Mouse (Mus musculus) embryonic facial prominence, embryonic 10.5 days (tissue): Measurements from ENCODE around the gene Usp2. TPM values are rescaled to one million over a fixed set of nuclear protein-coding genes. Genes with fewer than 3 reads are reported as not detected.

Experiments used
- DNase-seq: peaks from one replicate; pipeline ENCODE4 v3.0.0-alpha.2; 2017; ENCODE audit warnings: low spot score
- H3K27ac ChIP-seq: fragments of 300-500 bp; sonication (generic); replicated peaks from 2 replicates; pipeline ENCODE4 v1.5.1; 2016; ENCODE audit warnings: mild to moderate bottlenecking
- H3K27me3 ChIP-seq: fragments of 300-500 bp; sonication (generic); replicated peaks from 2 replicates; pipeline ENCODE4 v1.6.1; 2016; ENCODE audit warnings: low read depth, mild to moderate bottlenecking; ENCODE audit not compliant: poor library complexity, severe bottlenecking
- H3K36me3 ChIP-seq: fragments of 300-500 bp; sonication (generic); replicated peaks from 2 replicates; pipeline ENCODE4 v1.6.1; 2016; ENCODE audit warnings: mild to moderate bottlenecking, moderate library complexity
- H3K4me1 ChIP-seq: fragments of 300-500 bp; sonication (generic); 2 replicates; pipeline ENCODE4 v1.6.1; 2016
- H3K4me3 ChIP-seq: fragments of 300-500 bp; sonication (generic); 2 replicates; pipeline ENCODE4 v1.5.1; 2016; ENCODE audit warnings: mild to moderate bottlenecking, moderate library complexity
- H3K9me3 ChIP-seq: fragments of 300-500 bp; sonication (generic); 2 replicates; pipeline ENCODE4 v1.6.1; 2016; ENCODE audit warnings: mild to moderate bottlenecking
- WGBS: fragments of 180-500 bp; shearing (Covaris S2); methylation state at CpG from one replicate; pipeline ENCODE4 v1.1.7; 2016; 5-methylcytosine and 5-hydroxymethylcytosine counted together
- polyA plus RNA-seq: library from polyadenylated mRNA; unstranded; fragments of >200 nt; fragmentation: Nextera tagmentation; extraction: Ambion mirVana; gene quantifications from 2 replicates; pipeline ENCODE4 v1.2.1, GENCODE M21; 2016

Gene Usp2
- polyA plus RNA-seq, 1 experiment from 2014 or later, result 10.7 TPM

DNA sequence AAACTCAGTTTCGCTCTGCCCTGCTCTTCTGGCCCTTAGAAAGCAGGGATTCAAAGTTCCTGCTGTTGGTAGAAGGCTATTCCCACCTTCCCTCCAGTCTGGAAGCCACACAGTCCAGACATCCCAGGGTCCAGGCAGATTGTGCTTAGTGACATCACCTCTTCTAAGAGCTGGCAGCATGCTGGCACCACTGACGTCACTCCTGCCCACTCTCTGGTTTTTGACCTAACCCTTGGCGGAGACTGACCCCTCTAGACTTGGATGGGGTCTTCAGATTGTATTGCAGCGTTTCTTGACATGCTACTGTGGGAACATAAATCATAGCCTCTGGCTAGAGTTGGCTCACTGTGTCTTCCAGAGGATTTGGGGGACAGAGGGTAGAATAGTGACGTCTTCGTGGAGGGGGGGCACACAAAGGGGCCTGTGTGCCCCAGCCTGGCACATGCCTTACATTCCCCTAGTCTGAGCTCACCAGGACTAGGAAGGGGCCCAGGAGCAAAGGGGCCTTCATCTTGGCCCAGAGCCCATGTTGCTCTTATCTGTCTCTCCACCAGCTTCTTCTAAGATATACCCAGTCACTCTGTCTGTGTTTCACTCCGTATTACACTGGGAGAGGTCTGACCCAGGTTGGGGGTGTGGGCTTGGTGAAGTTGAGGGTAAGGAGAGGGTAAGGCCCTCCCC lies 69.0 kb downstream of the Usp2 start:
- H3K36me3 ChIP-seq, result peaks cover 26% of the 10 kb centered on the region
- H3K4me1 ChIP-seq, result peaks cover 62% of the 10 kb centered on the region
- no peak overlapping the region for H3K27ac ChIP-seq
- H3K4me3 ChIP-seq, result peak overlapping the region; percentile 70
- DNase-seq, result no peak
- H3K9me3 ChIP-seq, result no peaks in the 10 kb centered on the region
- WGBS, result 59% methylated on average over 7 of the region's 7 CpGs
- H3K27me3 ChIP-seq, result peaks cover 65% of the 10 kb centered on the region

GRCm38 (mm10) chr9:44137846-44138245 lies 71.0 kb downstream of the Usp2 start:
- no peak overlapping the region for H3K27ac ChIP-seq
- H3K27me3 ChIP-seq, result peaks cover 45% of the 10 kb centered on the region
- no peak for DNase-seq
- no peaks in the 10 kb centered on the region for H3K9me3 ChIP-seq
- WGBS, result 63% methylated on average over 4 of the region's 4 CpGs
- no peak overlapping the region for H3K4me3 ChIP-seq
- peaks cover 41% of the 10 kb centered on the region for H3K36me3 ChIP-seq
- H3K4me1 ChIP-seq, result peaks cover 49% of the 10 kb centered on the region

DNA sequence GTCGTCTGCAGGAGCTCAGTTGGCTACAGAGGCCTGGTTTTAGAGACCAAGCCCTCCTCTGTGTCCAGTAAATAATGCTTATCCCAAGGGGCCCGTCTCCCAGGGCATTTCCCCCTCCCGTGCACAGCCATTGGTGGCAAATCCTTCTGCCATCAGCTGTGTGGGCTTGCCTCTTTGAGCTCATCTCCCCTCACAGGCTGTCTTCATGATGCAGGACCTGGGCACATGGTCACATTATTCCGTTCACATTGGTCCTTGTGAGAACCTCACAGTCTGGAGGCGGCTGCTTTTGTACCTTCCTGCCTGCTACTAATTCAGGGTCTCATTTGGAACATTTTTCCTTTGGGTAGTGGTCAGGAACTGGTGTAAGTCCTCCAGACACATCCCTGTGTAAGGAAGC lies 75.1 kb downstream of the Usp2 start:
- DNase-seq, result no peak

GRCm38 (mm10) chr9:44143421-44143820 lies 76.6 kb downstream of the Usp2 start:
- H3K9me3 ChIP-seq, result no peaks in the 10 kb centered on the region
- peaks cover 23% of the 10 kb centered on the region for H3K4me1 ChIP-seq
- no peaks in the 10 kb centered on the region for H3K27me3 ChIP-seq
- peaks cover 81% of the 10 kb centered on the region for H3K36me3 ChIP-seq
- H3K27ac ChIP-seq, result no peak overlapping the region
- WGBS, result 82% methylated on average over 5 of the region's 5 CpGs
- no peak overlapping the region for H3K4me3 ChIP-seq
- no peak for DNase-seq

More for the DNA sequence above, 75.1 kb downstream of the Usp2 start:
- H3K9me3 ChIP-seq, result no peaks in the 10 kb centered on the region
- peaks cover 4% of the 10 kb centered on the region; the same call in 1 of the 2 replicates for H3K27me3 ChIP-seq
- H3K36me3 ChIP-seq, result peaks cover 71% of the 10 kb centered on the region
- H3K4me3 ChIP-seq, result no peak overlapping the region
- 68% methylated on average over 5 of the region's 5 CpGs for WGBS
- H3K27ac ChIP-seq, result no peak overlapping the region
- peaks cover 23% of the 10 kb centered on the region for H3K4me1 ChIP-seq

DNA sequence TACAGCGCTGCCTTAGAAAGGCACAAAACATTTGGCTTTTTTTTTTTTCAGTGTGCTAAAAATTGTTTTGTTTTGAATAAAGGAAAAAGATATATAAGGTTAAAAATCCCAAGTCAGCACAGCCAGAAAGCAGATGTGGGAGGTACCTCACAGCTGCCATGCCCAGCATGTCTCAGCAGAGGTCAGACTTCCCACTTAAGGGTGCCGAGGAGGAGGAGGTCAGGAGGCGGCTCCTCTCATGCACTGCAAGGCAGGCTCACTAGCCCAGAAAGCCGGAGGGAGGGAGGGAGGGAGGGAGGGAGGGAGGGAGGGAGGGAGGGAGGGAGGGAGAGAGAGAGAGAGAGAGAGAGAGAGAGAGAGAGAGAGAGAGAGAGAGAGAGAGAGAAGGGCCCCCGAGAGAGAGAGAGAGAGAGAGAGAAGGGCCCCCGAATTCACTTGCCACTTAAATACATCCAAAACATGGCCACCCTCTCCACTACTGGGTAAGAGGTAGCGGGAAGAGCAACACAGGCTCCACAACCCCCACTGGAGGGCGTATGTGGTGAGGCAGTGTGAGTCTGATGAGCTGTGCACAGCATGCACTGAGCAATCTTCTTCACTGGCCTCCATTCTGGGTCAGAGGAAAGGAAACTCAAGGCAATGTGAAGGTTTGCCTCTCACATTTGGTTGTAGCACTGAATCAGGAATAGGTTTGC lies 77.3 kb downstream of the Usp2 start:
- H3K4me1 ChIP-seq, result peaks cover 20% of the 10 kb centered on the region
- peaks cover 82% of the 10 kb centered on the region for H3K36me3 ChIP-seq
- H3K9me3 ChIP-seq, result no peaks in the 10 kb centered on the region
- H3K27ac ChIP-seq, result no peak overlapping the region
- no peaks in the 10 kb centered on the region for H3K27me3 ChIP-seq
- DNase-seq, result no peak
- no peak overlapping the region for H3K4me3 ChIP-seq
- 35% methylated on average over 7 of the region's 8 CpGs for WGBS

GRCm38 (mm10) chr9:44144718-44145060 lies 77.9 kb downstream of the Usp2 start:
- Histone ChIP-seq H3K4me3 (no peak overlapping the region), H3K4me1 (peaks cover 18% of the 10 kb centered on the region; the same call in 1 of the 2 replicates), H3K27me3 (no peaks in the 10 kb centered on the region), H3K27ac (no peak overlapping the region), H3K36me3 (peaks cover 82% of the 10 kb centered on the region), H3K9me3 (no peaks in the 10 kb centered on the region)
- no peak for DNase-seq

Other genes with a start within 250 kb of the Usp2 start
- 0.39 and 0.41 TPM in 2 replicates for gene Thy1, start 23.6 kb upstream of the Usp2 start, polyA plus RNA-seq
- gene Mfrp, start 34.7 kb downstream of the Usp2 start, polyA plus RNA-seq, result 0.09 and 0.12 TPM in 2 replicates
- 0.27 and 0.75 TPM in 2 replicates for gene C1qtnf5, start 40.2 kb downstream of the Usp2 start, polyA plus RNA-seq
- gene Gm49380, start 46.5 kb downstream of the Usp2 start, polyA plus RNA-seq, result 0.31 and 0.49 TPM in 2 replicates
- gene Rnf26, start 46.5 kb downstream of the Usp2 start, polyA plus RNA-seq, result 80.1 and 80.9 TPM in 2 replicates
- 11.2 and 12.3 TPM in 2 replicates for gene Mcam, start 67.4 kb downstream of the Usp2 start, polyA plus RNA-seq
- 25.4 and 25.5 TPM in 2 replicates for gene Cbl, start 167.0 kb downstream of the Usp2 start, polyA plus RNA-seq
- not detected in 2 replicates for gene Ccdc153, start 173.7 kb downstream of the Usp2 start, polyA plus RNA-seq
- 0.09 TPM in 1 of 2 replicates, not detected in the other for gene Pdzd3, start 184.4 kb downstream of the Usp2 start, polyA plus RNA-seq
- 1.9 and 2.4 TPM in 2 replicates for gene Nlrx1, start 201.6 kb downstream of the Usp2 start, polyA plus RNA-seq
- 2.6 and 3.1 TPM in 2 replicates for gene Abcg4, start 221.6 kb downstream of the Usp2 start, polyA plus RNA-seq
- gene Hinfp, start 238.7 kb downstream of the Usp2 start, polyA plus RNA-seq, result 29.6 and 31.4 TPM in 2 replicates